Mouse (Mus musculus) heart, adult 2 months (tissue): ENCODE measurements around the gene 6820408C15Rik. TPM values are rescaled to one million over a fixed set of nuclear protein-coding genes. Genes with fewer than 3 reads are reported as not detected.
A peak's percentile ranks its signal among the peaks of the same experiment; 100 is the strongest.

Experiments
- DNase-seq, 2 experiments: peaks; one replicate each; pipeline ENCODE4 v3.0.0; 2021
- H3K27ac ChIP-seq: fragments of 200-600 bp; 2 replicates; pipeline ENCODE4 v1.8.1; 2022
- H3K27me3 ChIP-seq: fragments of 200-500 bp; 2 replicates; pipeline ENCODE4 v1.6.1; 2012; ENCODE audit warnings: mild to moderate bottlenecking, low read length, inconsistent platforms, mixed read lengths; ENCODE audit not compliant: control insufficient read depth, insufficient read depth
- H3K36me3 ChIP-seq: fragments of 200-500 bp; 2 replicates; pipeline ENCODE4 v1.6.1; 2012; ENCODE audit warnings: low read length, inconsistent platforms; ENCODE audit not compliant: control insufficient read depth, insufficient read depth
- H3K4me1 ChIP-seq: fragments of 200-500 bp; 2 replicates; pipeline ENCODE4 v1.6.1; 2011; ENCODE audit warnings: low read length; ENCODE audit not compliant: control insufficient read depth, insufficient read depth
- H3K4me3 ChIP-seq: fragments of 200-600 bp; 2 replicates; pipeline ENCODE4 v1.8.1; 2022
- H3K79me2 ChIP-seq: fragments of 200-500 bp; replicated peaks from 2 replicates; pipeline ENCODE4 v1.6.1; 2012; ENCODE audit warnings: mild to moderate bottlenecking, inconsistent platforms, low read length, moderate library complexity, mixed read lengths; ENCODE audit not compliant: control insufficient read depth, insufficient read depth
- H3K9ac ChIP-seq: fragments of 200-500 bp; 2 replicates; pipeline ENCODE4 v1.6.1; 2012; ENCODE audit warnings: low read depth, mild to moderate bottlenecking, control low read depth, inconsistent platforms, low read length, mixed read lengths
- CTCF ChIP-seq: fragments of 200-600 bp; IDR thresholded peaks from 2 replicates; pipeline ENCODE4 v1.8.1; 2022; ENCODE audit warnings: antibody characterized with exemption, mild to moderate bottlenecking, moderate library complexity
- EP300 ChIP-seq: fragments of 200-500 bp; IDR thresholded peaks from 2 replicates; pipeline ENCODE4 v1.6.1; 2011; ENCODE audit warnings: low read depth, low read length, control low read depth; ENCODE audit not compliant: insufficient read depth
- POLR2A ChIP-seq: fragments of 200-500 bp; IDR thresholded peaks from 2 replicates; pipeline ENCODE4 v1.6.1; 2011; ENCODE audit warnings: mild to moderate bottlenecking, low read depth, low read length, control low read depth; ENCODE audit not compliant: insufficient read depth
- WGBS: fragments of 180-500 bp; shearing (Covaris S2); methylation state at CpG from one replicate; pipeline ENCODE4 v1.1.7; 2018; 5-methylcytosine and 5-hydroxymethylcytosine counted together
- intact Hi-C: fragments of 180-260 bp; cut with DNase I; formaldehyde crosslinking; loops from one replicate; pipeline ENCODE4 v1.15.1; 2025
- polyA plus RNA-seq: library from polyadenylated mRNA; depleted of rRNA; stranded (reverse); fragments of >200 nt; gene quantifications from 2 replicates; pipeline ENCODE4 v1.2.3, GENCODE M21; 2012; rRNA removed
- total RNA-seq, 2 experiments: library from RNA; stranded (reverse); gene quantifications; 2 replicates each; pipeline ENCODE4 v1.2.3; 2021

6820408C15Rik gene
- total and polyA plus RNA-seq, 3 experiments = 1.5 to 2.5 (median 2.4) TPM

DNA sequence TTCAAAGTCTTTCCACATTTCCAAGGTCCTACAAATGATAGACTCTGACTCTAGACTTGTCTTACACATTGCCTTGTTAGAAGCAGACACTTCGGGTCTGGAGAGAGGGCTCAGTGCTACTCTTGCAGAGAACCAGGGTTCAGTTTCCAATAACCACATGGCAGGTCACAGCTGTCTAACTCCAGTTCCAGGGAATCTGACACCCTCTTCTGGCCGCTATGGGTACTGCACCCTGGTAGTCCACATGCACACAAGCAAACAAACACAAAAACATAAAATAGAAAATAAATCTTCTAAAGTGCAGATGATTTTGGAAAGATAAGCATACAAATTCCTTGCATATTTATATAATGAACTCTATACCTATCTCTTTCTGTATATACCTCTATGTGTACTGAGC lies 71.6 kb downstream of the 6820408C15Rik start:
- no peak for TF ChIP-seq EP300
- peak; percentile 35 for TF ChIP-seq CTCF
- 83% methylated on average over 2 of the region's 2 CpGs for WGBS
- H3K9ac ChIP-seq = no peak overlapping the region
- H3K27ac ChIP-seq = no peak overlapping the region
- no peak overlapping the region for H3K4me3 ChIP-seq
- no peak for DNase-seq
- H3K4me1 ChIP-seq = no peaks in the 10 kb centered on the region
- no peaks in the 10 kb centered on the region for H3K36me3 ChIP-seq
- intact Hi-C loops = no loop called here
- no peaks in the 10 kb centered on the region for H3K27me3 ChIP-seq
- no peaks in the 10 kb centered on the region for H3K79me2 ChIP-seq

- Histone ChIP-seq H3K27me3 (no peaks in the 10 kb centered on the region), H3K36me3 (no peaks in the 10 kb centered on the region), H3K79me2 (no peaks in the 10 kb centered on the region), H3K4me1 (no peaks in the 10 kb centered on the region), H3K4me3 (no peak within 1 kb of the TSS), H3K27ac (no peak within 1 kb of the TSS), H3K9ac (no peak within 1 kb of the TSS)
- intact Hi-C loops = no loop called here
- no peak for DNase-seq
- TF ChIP-seq EP300 (no peak), POLR2A (no peak), CTCF (no peak)
These were observed 74.7 kb downstream of the 6820408C15Rik start, which contains the start of gene Defb22 for GRCm38 (mm10) chr2:152490038-152490437. Gene Defb22 (minus strand): TSS chr2:152490138.

DNA sequence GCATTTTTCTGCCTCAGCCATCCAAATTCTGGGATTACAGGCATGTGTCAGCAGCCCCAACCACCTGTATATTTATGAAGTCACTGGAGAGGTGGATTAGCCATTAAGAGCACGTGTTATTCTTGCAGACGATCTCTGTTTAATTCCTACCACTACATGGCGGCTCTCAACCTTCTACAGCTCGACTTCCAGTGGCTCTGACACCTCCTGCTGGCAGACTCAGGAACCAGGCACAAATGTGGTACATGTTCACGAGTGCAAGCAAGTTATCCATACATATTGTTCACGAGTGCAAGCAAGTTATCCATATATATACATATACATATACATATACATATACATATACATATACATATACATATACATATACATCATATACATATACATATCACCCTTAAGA lies 77.8 kb downstream of the 6820408C15Rik start:
- Histone ChIP-seq H3K9ac (no peak overlapping the region), H3K27ac (no peak overlapping the region), H3K27me3 (no peaks in the 10 kb centered on the region), H3K4me1 (no peaks in the 10 kb centered on the region), H3K4me3 (no peak overlapping the region), H3K79me2 (no peaks in the 10 kb centered on the region), H3K36me3 (no peaks in the 10 kb centered on the region)
- 80% methylated on average over 6 of the region's 6 CpGs for WGBS
- DNase-seq = no peak
- TF ChIP-seq POLR2A (no peak), EP300 (no peak), CTCF (no peak)
- intact Hi-C loops = no loop called here

Other genes with a start within 250 kb of the 6820408C15Rik start
- gene Csnk2a1, start 188.7 kb upstream of the 6820408C15Rik start, total RNA-seq = 10 to 100 TPM; 89.0 to 94.1 TPM
- 40.7 and 74.9 TPM in 2 replicates for gene Csnk2a1, start 188.7 kb upstream of the 6820408C15Rik start, polyA plus RNA-seq
- gene Tbc1d20, start 121.8 kb upstream of the 6820408C15Rik start, total RNA-seq = 10 to 100 TPM; 39.0 to 46.5 TPM
- gene Tbc1d20, start 121.8 kb upstream of the 6820408C15Rik start, polyA plus RNA-seq = 43.1 and 60.1 TPM in 2 replicates
- gene Rbck1, start 82.9 kb upstream of the 6820408C15Rik start, total RNA-seq = 10 to 100 TPM; 44.3 to 45.2 TPM
- 107 and 128 TPM in 2 replicates for gene Rbck1, start 82.9 kb upstream of the 6820408C15Rik start, polyA plus RNA-seq
- gene Trib3, start 71.6 kb upstream of the 6820408C15Rik start, total RNA-seq = 1 to 10 TPM; 2.4 to 3.6 TPM
- 2.3 and 3.3 TPM in 2 replicates for gene Trib3, start 71.6 kb upstream of the 6820408C15Rik start, polyA plus RNA-seq
- not detected for gene Nrsn2, start 38.9 kb upstream of the 6820408C15Rik start, total RNA-seq
- 0.31 TPM in 1 of 2 replicates, not detected in the other for gene Nrsn2, start 38.9 kb upstream of the 6820408C15Rik start, polyA plus RNA-seq
- 1 to 10 TPM; 6.9 to 8.3 TPM for gene Sox12, start 17.5 kb upstream of the 6820408C15Rik start, total RNA-seq
- gene Sox12, start 17.5 kb upstream of the 6820408C15Rik start, polyA plus RNA-seq = 7.6 and 8.8 TPM in 2 replicates
- 1 to 10 TPM; 6.7 to 9.1 TPM for gene Zcchc3, start 560 bp upstream of the 6820408C15Rik start, total RNA-seq
- 4.0 and 5.5 TPM in 2 replicates for gene Zcchc3, start 560 bp upstream of the 6820408C15Rik start, polyA plus RNA-seq
- gene Defb23, start 49.0 kb downstream of the 6820408C15Rik start, total RNA-seq = not detected
- not detected in 2 replicates for gene Defb23, start 49.0 kb downstream of the 6820408C15Rik start, polyA plus RNA-seq
- gene Defb20, start 61.5 kb downstream of the 6820408C15Rik start, total RNA-seq = not detected
- gene Defb20, start 61.5 kb downstream of the 6820408C15Rik start, polyA plus RNA-seq = not detected in 2 replicates
- not detected for gene Defb22, start 74.6 kb downstream of the 6820408C15Rik start, total RNA-seq
- gene Defb22, start 74.6 kb downstream of the 6820408C15Rik start, polyA plus RNA-seq = not detected in 2 replicates
- not detected for gene Defb26, start 96.1 kb downstream of the 6820408C15Rik start, total RNA-seq
- gene Defb26, start 96.1 kb downstream of the 6820408C15Rik start, polyA plus RNA-seq = not detected in 2 replicates
- not detected for gene Defb28, start 102.7 kb downstream of the 6820408C15Rik start, total RNA-seq
- not detected in 2 replicates for gene Defb28, start 102.7 kb downstream of the 6820408C15Rik start, polyA plus RNA-seq
- not detected for gene Defb29, start 124.5 kb downstream of the 6820408C15Rik start, total RNA-seq
- not detected in 2 replicates for gene Defb29, start 124.5 kb downstream of the 6820408C15Rik start, polyA plus RNA-seq
- gene Gm17416, start 153.8 kb downstream of the 6820408C15Rik start, total RNA-seq = not detected
- not detected in 2 replicates for gene Gm17416, start 153.8 kb downstream of the 6820408C15Rik start, polyA plus RNA-seq
- not detected for gene Defb21, start 157.2 kb downstream of the 6820408C15Rik start, total RNA-seq
- not detected in 2 replicates for gene Defb21, start 157.2 kb downstream of the 6820408C15Rik start, polyA plus RNA-seq
- not detected for gene Defb19, start 164.7 kb downstream of the 6820408C15Rik start, total RNA-seq
- gene Defb19, start 164.7 kb downstream of the 6820408C15Rik start, polyA plus RNA-seq = 0.43 and 0.97 TPM in 2 replicates
- not detected for gene Defb45, start 183.8 kb downstream of the 6820408C15Rik start, total RNA-seq
- not detected in 2 replicates for gene Defb45, start 183.8 kb downstream of the 6820408C15Rik start, polyA plus RNA-seq
- not detected for gene Defb36, start 188.7 kb downstream of the 6820408C15Rik start, total RNA-seq
- gene Defb36, start 188.7 kb downstream of the 6820408C15Rik start, polyA plus RNA-seq = not detected in 2 replicates
- gene Defb25, start 207.5 kb downstream of the 6820408C15Rik start, total RNA-seq = not detected
- not detected in 2 replicates for gene Defb25, start 207.5 kb downstream of the 6820408C15Rik start, polyA plus RNA-seq
- gene Rem1, start 211.4 kb downstream of the 6820408C15Rik start, total RNA-seq = 1 to 10 TPM; 5.8 to 7.1 TPM
- 5.6 and 7.1 TPM in 2 replicates for gene Rem1, start 211.4 kb downstream of the 6820408C15Rik start, polyA plus RNA-seq